Mouse (Mus musculus) erythroblast, embryonic 14.5 days (primary cell): ENCODE measurements around the gene Apol6. TPM values are rescaled to one million over a fixed set of nuclear protein-coding genes. Genes with fewer than 3 reads are reported as not detected.
"Not testable (repeated sequence)": the region's sequence is repeated elsewhere in the genome, so short reads cannot be mapped to it uniquely, and the experiment has no call there.

Experiments
- H3K27me3 ChIP-seq: 2 replicates; pipeline ENCODE4 v1.6.1; 2012; ENCODE audit warnings: inconsistent platforms; ENCODE audit not compliant: control insufficient read depth
- H3K36me3 ChIP-seq: 2 replicates; pipeline ENCODE4 v1.6.1; 2012; ENCODE audit warnings: mild to moderate bottlenecking, inconsistent platforms; ENCODE audit not compliant: control insufficient read depth
- H3K4me1 ChIP-seq: 2 replicates; pipeline ENCODE4 v1.6.1; 2012; ENCODE audit warnings: inconsistent platforms; ENCODE audit not compliant: control insufficient read depth
- H3K4me3 ChIP-seq: replicated peaks from 2 replicates; pipeline ENCODE3; 2012; ENCODE audit warnings: moderate library complexity, mild to moderate bottlenecking, inconsistent platforms
- H3K9me3 ChIP-seq: 2 replicates; pipeline ENCODE4 v1.6.1; 2012; ENCODE audit warnings: low read length, inconsistent platforms, mixed read lengths; ENCODE audit not compliant: control insufficient read depth
- GATA1 ChIP-seq: IDR thresholded peaks from 2 replicates; pipeline ENCODE4 v1.6.1; 2012; ENCODE audit warnings: low read length, inconsistent platforms, mixed read lengths
- TAL1 ChIP-seq: IDR thresholded peaks from 3 replicates; pipeline ENCODE4 v1.6.1; 2012; ENCODE audit warnings: low read length, inconsistent platforms, mixed read lengths
- polyA plus RNA-seq: library from polyadenylated mRNA; stranded (reverse); fragments of >175 nt; gene quantifications from 2 replicates; pipeline ENCODE4 v1.2.3, GENCODE M21; 2012

The Apol6 gene
- polyA plus RNA-seq, 1 experiment = 0.03 TPM

DNA sequence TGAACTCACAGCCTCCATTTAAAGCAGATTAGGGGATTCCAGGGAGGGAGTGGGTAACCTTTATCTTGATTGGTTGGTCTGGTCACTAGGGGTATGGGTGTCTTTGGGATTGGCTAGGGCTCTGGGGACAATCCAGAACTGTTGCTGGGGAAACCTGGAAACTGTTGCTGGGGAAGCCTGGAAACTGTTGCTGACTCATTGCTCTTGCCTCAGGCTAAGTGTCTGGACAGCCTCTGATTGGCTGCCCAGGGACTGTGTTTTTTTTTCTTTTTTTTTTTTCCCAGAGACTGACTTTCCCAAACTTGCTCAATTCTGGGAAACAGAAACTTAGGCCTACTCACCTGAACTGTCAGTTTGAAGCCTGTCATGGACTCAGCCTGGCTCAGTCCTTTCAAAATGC, 14.0 kb downstream of the Apol6 start:
- Histone ChIP-seq H3K4me3 (no peak overlapping the region), H3K4me1 (peaks cover 26% of the 10 kb centered on the region), H3K9me3 (no peaks in the 10 kb centered on the region), H3K27me3 (peaks cover 2% of the 10 kb centered on the region; the same call in 1 of the 2 replicates), H3K36me3 (no peaks in the 10 kb centered on the region; the same call in 1 of the 2 replicates)
- TF ChIP-seq GATA1 (no peak), TAL1 (no peak)

DNA sequence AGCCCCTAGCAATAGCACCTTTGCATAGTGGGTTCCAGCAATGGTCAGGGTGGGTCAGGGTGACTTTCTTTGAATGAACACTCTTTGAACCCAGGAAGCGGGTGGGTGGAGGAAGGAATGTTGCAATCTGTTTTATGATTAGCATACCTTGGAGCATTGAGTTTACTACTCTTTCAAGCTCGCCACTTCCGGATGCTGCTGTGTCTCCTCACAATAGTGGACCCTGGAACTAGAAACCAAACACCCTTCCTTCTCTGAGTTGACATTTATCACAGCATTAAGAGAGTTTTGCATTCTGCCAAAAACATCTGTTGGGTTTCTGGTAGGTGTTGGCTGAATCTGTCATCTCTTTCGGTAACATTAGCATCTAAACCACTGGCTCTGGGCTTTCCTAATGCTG, 14.9 kb downstream of the Apol6 start:
- H3K27me3 ChIP-seq, H3K9me3 ChIP-seq, H3K4me3 ChIP-seq, H3K36me3 ChIP-seq: not testable (repeated sequence)
- peaks cover 18% of the 10 kb centered on the region for H3K4me1 ChIP-seq

DNA sequence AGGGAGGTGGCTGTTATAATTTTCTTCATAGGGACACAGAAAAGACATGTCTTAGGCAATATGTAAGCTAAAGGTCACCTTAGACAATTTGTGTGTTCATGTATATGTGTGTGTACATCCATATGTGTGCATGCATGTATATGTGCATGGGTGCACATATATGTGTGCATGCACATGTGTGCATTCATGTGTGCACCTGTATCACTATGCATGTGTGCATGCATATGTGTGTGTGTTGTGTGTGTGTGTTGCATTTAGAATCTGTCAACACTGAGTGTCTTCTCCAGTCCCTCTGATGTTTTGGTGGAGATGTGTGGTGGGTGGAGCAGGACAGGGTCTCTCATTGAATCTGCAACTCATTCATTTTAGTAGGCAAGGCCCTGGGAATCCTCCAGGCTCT, 18.2 kb downstream of the Apol6 start:
- no peak overlapping the region for H3K4me3 ChIP-seq

DNA sequence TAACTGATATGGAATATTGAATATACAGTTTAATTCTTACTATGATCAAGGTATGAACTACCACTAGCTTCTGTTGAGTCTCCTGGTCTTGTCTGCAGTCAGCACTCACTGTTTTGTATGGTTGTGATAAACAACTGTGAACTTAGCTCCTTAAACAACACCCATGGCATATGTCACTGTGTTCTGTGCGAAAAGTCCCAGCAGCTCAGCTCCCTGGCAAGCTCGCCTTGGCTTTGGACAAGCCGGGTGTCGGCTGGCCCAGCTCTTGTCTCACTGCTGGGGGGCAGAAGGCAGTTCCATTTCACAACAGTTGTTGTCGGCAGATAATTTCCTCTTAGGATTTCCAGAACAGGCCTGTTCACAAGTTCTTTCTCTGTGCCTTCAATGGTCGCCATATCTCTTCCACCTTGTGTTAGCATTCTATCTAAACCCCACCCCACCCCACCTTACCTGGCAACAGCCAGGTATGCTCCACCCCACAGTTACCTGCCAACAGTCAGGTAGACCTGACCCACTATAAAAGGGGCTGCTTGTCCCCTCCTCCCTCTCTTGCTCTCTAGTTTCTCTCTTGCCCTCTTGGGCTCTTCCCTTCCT, 20.8 kb downstream of the Apol6 start:
- Histone ChIP-seq H3K36me3 (no peaks in the 10 kb centered on the region), H3K4me1 (no peaks in the 10 kb centered on the region), H3K27me3 (no peaks in the 10 kb centered on the region), H3K9me3 (no peaks in the 10 kb centered on the region), H3K4me3 (no peak overlapping the region)
- TF ChIP-seq GATA1 (no peak), TAL1 (no peak)

More for the DNA sequence above, 18.2 kb downstream of the Apol6 start:
- no peaks in the 10 kb centered on the region for H3K4me1 ChIP-seq
- H3K9me3 ChIP-seq = no peaks in the 10 kb centered on the region
- TF ChIP-seq TAL1 (no peak), GATA1 (no peak)
- H3K27me3 ChIP-seq = no peaks in the 10 kb centered on the region
- H3K36me3 ChIP-seq = no peaks in the 10 kb centered on the region

DNA sequence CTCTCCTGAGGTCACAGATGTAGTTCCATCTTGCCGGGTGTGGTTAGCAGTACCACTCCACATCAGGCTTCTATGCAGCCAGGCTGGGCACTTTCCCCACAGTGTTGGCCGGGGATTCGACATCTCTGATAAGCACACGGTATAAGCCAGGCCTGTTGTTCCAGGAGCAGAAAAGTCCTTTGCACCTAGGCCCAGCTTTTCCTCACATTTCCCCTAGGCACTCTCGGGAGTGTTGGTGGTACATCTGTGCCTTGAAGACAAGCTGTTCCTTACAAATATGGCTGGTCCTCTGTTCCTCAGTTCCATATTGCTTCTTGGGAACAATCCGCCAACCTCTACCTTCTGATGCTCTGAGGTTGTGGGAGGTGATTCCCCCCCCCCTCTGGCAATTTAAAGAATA, 21.7 kb downstream of the Apol6 start:
- no peaks in the 10 kb centered on the region for H3K4me1 ChIP-seq

DNA sequence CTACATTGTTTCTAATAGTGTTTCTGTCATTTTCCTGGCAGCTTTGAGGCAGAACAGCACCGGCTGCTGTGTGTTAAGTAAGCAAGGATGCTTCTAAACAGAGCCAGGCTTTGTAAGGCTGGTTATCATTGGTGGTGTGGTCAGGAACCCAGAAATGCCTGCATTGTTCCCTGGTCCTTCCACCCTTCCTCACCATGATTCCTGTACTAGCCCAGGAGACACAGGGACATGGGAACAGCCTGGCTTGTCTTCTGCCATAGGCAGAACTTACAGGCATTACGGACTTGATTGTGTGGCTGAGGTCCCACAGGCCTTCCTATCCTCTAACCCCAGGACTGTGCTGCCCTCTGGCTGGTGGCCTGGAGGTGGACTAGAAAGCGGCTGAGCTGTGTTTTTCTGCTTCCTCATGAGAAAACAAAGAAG, 23.9 kb downstream of the Apol6 start:
- H3K4me1 ChIP-seq = peaks cover 4% of the 10 kb centered on the region
- H3K27me3 ChIP-seq = peaks cover 3% of the 10 kb centered on the region
- TF ChIP-seq GATA1 = no peak
- no peak for TF ChIP-seq TAL1
- H3K36me3 ChIP-seq = no peaks in the 10 kb centered on the region
- H3K9me3 ChIP-seq = no peaks in the 10 kb centered on the region
- no peak overlapping the region for H3K4me3 ChIP-seq

More for the DNA sequence above, 21.7 kb downstream of the Apol6 start:
- TF ChIP-seq GATA1 = no peak
- no peaks in the 10 kb centered on the region for H3K9me3 ChIP-seq
- no peak overlapping the region for H3K4me3 ChIP-seq
- H3K36me3 ChIP-seq = no peaks in the 10 kb centered on the region
- no peaks in the 10 kb centered on the region; the same call in 1 of the 2 replicates for H3K27me3 ChIP-seq

DNA sequence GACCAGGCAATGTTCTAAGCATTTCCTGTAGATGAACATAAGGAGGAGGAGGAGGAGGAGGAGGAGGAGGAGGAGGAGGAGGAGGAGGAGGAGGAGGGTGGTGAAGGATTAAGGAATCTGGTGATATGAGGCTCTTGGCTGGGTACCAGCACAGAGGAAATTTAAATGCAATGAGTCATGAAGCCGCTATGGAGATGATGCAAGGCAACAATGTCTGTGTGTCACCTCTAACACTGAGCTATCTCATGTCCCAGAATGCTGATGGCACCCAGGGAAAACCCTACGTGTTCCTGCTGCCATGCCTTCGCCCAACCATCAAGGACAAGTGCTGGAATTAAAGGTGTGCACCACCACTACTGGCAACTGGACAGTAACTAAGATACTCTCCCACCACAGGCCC, 24.5 kb downstream of the Apol6 start:
- Histone ChIP-seq H3K27me3 (peaks cover 3% of the 10 kb centered on the region), H3K4me1 (peaks cover 4% of the 10 kb centered on the region), H3K9me3 (no peaks in the 10 kb centered on the region), H3K36me3 (no peaks in the 10 kb centered on the region), H3K4me3 (no peak overlapping the region)
- TF ChIP-seq GATA1 = no peak
- TF ChIP-seq TAL1 = no peak

DNA sequence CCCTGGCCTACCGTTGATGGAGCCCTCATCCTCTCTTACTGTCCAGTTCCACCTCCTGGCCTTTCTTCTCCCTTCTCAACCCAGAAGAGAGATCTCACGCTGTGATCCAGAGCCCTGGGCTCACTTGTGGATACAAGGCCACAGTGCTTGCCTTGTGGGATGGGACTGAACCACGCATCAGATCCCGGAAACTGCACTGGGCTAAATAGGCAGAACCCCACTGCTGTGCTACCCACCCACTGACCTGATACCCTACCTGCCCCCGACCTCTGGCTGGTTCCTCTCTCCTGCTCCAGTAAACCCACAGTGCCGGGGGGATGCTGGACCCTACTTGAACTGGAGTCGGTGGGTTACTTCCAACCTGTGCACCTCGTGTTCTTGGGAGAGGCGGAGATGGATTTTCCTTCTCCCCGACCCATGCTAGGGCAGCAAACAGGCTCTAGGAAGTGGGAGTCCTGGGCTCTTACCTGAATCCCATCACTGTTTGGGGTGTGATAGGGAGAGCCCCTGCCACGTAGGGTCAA, 26.3 kb downstream of the Apol6 start:
- peaks cover 3% of the 10 kb centered on the region for H3K27me3 ChIP-seq
- no peak for TF ChIP-seq TAL1
- no peaks in the 10 kb centered on the region for H3K9me3 ChIP-seq
- no peak overlapping the region for H3K4me3 ChIP-seq
- H3K4me1 ChIP-seq = peaks cover 4% of the 10 kb centered on the region
- no peaks in the 10 kb centered on the region for H3K36me3 ChIP-seq

DNA sequence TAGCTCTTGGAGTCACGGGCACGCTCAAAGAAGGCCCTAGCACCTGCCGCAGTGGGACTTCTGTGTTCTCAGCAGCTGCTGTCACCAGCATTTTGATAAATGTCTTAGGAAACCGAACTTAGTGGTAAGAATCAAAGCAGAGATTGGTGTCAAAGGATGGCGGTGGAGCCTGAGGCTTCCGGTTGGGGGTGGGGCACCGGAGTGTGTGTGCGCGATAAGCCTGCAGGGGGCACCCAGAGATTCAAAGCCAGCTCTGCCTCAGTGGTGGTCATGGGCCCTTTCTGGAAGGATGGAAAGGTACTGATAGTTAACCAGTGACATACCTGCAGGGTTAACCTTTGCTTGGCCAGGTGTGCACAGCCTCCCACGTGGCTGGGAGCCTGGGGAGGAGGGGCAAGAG, 27.0 kb downstream of the Apol6 start:
- no peak overlapping the region for H3K4me3 ChIP-seq
- no peak for TF ChIP-seq TAL1
- no peak for TF ChIP-seq GATA1
- H3K27me3 ChIP-seq = peaks cover 3% of the 10 kb centered on the region
- no peaks in the 10 kb centered on the region for H3K36me3 ChIP-seq
- H3K4me1 ChIP-seq = peaks cover 4% of the 10 kb centered on the region
- no peaks in the 10 kb centered on the region for H3K9me3 ChIP-seq
